Mouse (Mus musculus) frontal cortex, adult (tissue): ENCODE measurements at regions not wholly inside any gene's neighbourhood (a gene's known extent, or its start where the extent isn't known, plus 50 kb on each side); places are given as distances from the start of the nearest gene placed in this dataset.

ENCODE experiments used
- ATAC-seq: cut with Nextera tagmentation; 2 replicates; pipeline ENCODE4 v1.9.2; 2017; ENCODE audit warnings: mild to moderate bottlenecking, moderate library complexity, mixed read lengths; ENCODE audit not compliant: low TSS enrichment

DNA sequence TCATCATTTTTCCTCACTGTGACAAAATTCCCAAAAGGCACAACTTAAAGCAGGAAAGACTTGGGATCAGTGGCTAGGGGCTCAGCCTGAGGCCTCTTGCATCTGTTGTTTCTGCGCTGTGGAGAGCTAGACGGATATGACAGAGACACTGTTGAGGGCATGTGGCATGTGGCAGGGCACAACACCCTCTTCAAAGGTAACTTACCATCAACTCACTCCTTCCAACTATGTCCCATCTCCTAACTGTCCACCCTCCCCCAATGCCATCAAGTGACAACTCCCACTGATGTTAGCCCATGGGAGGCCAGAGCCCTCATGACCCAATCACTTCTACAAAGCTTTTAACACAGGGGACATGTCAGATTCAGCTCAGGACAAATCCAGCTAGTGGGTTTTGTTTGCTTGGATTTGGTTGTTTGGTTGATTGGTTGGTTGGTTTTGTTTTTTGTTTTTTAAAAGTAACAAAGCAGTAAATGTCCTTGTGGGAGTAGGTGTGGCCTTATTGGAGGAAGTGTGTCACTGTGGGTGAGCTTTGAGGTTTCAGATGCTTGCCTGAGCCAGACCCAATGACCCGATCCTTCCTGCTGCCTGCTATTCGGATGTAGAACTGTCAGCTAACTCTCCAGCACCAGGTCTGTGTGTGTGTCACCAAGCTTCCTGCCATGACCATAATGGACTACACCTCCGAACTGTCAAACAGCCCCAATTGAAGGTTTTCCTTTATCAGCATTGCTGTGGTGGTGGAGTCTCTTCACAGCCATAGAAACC lies 53.2 kb upstream of the Lef1 start:
- no peak for ATAC-seq

DNA sequence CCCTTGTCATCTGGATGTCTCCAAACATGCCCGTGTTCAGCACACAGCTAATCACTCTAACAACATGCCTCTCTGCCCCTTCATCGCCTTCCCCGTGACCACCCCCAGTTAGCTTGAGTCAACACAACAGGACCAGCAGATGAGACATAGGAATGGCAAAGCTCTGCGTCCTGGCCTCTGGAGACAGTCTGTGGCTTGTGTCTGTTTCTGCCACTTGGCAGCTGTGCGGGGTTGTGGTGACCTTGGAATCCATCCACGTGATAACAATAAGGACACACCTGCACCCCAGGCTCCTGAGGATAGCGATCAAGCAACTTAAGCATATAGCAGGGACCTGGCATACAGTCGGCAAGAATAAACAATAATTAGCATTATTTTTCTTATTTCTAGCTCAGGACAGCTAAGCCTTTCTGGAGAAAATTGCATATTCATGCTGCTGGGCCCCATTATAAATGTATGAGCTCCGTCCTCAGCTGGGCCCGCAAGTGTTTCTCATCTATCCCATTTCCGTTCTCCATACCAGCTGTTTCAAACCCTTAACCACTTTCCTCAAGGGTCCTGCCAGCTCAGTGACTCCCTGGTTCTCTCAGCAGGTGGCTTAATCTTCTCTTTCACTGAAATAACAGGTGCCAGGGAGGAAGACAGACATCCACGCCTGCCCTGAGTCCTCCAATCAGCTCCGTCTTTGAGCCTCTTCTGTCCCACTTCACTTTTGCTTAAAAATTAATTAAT lies 55.9 kb upstream of the Lef1 start:
- ATAC-seq = no peak

DNA sequence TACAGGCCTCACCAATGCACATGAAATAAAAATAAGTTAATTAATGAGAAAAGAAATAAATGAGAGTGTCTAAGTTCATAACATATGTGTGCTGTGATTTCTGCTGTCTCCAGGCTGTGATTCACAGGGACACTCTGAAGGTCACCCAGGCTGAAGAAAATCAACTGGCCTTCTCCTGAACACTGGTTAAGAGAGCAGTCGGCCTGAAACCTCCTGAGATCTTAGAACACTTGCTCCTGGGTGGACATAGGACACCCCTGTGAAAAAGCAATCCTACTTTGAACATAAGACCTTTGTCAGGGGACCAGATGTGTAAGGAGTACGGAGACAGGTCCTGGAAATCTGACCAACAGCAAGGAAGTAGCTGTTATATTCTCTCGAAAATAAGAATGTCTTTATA lies 62.6 kb upstream of the Lef1 start:
- ATAC-seq = no peak

DNA sequence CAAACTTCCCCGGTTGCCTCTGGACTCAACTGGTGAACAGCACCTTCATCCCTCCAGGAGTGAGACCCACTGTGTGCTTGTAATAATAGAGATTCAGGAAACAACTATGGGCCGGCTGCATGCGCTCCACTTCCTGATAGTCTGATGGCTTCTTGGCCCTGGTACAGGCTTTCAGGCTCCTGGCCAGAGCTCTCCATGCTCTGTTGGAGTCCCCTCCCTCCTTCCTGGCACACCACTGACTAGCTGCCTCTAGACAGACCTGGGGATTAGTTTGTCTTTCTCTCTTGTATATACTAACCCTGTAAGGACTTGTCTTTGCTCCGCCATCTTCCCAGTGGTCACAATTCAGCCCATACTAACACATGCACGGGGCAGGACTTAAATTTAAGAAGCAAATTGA lies 63.9 kb upstream of the Lef1 start:
- ATAC-seq = no peak

DNA sequence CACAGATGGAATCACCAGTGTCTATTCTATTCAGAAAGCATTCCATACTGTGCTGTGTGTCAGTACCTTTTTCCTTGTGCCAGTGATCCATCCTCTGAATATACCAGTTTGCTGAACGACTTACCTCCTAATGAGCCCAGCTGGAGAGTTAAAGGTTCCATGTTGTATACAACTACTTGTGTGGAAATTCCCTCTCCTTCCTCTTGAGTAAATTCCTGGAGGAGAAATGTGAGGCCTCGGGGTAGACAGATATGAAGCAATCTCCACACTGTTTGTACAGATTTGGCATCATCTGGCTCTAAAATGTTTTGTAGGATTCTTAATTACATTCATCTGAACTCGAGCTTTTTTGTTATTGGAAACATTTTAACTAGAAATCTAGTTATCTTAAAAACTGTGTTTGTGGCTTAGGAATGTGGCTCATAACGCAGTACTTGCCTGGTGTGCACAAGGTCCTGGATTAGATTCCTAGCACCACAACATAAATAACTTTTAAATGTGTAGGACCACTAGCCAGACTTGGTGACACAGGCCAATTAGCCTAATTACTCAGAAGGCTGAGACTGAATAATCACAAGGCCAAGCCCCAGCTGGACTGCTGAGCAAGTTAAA lies 70.0 kb upstream of the Lef1 start:
- ATAC-seq = no peak

DNA sequence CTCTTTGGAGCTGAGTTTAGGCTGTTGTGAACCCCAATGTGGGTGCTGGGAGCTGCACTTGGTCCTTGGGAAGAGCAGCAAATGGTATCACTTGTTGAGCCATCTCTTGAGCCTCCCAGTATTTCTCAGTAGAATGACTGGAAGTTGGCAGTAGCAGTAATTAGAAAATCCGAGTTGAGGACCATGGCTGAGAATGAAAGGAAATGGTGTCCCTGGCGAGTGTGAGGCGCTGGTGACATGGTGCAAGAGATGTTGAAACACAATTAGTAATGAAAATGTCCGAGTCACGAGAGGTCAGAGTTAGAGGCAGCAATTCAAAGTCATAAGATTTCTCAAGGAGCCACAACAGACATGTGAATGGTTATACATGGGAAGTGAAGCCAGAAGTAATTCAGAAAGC lies 73.2 kb upstream of the Lef1 start:
- no peak for ATAC-seq

DNA sequence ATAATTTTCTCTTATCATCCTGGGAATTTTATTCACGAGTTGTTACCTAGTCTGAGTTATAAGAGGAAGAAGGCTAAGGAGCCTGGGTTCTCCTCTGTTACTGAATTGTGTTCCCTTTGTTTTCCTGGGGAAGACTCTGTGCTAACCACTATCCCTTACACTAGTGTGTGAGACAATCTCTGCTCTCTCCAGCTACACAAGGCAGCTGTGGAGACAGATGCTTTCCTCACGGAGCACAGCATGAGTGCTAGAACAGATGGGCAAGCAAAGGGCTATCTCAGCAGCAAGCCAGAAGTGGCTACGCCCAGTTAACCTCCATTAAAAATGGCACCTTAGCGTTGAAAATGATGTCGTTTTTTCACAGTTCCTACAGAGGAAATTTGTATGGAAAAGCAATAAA lies 75.5 kb upstream of the Lef1 start:
- no peak for ATAC-seq

DNA sequence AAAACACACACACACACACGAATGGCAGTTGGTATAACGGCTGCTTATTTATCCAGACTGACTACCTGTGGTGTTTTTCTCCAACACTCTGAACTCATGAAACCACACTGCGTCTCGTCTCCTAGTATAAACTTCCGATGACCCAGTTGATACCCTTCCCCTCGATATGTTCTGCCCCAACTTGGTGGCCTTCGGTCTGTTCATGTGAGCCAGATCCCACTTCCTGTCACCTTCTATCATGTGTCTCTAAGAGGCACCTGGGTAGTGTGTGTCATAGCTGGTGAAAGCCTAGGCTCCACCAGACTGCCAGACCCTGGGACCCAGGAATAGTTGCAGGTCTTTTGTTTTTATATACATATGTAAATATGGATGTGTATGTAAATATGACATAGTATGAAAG lies 83.9 kb upstream of the Lef1 start:
- ATAC-seq = no peak

DNA sequence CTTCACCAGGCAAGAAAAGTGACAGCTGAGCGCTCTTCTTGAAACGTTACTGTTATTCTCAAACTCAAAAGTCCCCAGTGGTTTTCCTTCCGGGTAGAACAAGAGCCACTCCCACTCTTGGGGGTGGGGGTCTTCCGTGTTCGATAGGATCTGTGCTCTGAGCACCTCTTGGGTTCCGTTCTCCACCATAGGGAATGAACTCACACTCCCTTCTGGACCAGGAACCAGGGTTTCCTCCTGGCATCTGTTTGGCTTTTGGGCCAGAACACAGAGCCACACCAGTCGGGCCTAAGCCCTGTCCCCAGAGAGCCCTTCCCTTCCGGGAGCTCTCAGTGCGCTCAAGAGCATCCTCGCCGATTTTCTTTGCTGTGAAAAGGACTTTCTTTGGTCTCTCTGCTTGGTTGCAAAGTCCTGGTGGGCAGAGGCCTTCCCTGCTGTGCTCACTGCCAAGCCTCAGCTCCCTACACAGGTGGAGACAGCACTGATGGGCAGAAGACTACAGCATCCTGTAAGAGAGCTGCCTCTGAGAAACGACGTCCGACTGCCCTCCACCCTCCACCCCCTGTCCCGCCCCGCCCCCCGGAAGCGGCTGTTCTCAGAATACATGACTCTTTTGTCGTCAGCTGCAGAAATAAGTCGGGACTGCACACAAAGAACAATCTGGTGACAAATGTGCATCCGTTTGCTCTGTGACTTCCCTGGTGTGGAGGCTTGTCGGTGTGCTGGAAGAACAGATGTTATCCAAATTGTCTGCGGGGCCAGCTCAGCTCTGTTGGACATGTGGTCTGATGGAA lies 90.9 kb upstream of the Lef1 start:
- no peak for ATAC-seq

DNA sequence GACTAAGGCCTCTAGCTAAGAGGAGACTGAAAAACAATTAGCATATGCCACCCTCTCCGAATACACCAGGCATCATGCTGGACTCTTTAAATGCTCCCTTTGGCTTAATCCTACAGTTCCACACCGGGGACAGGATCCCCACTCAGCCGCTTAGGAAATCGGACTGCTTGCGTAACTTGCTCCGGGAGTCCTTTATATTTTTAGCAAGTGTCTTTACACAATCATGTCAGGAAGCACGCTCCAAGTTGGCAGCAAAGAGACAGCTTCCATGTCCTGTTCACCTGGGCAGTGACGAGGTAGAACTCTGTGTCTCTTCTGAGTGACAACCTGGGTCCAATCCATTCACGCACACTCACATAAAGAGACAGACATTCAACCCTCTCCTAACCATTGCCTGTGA lies 92.4 kb upstream of the Lef1 start:
- ATAC-seq = no peak

DNA sequence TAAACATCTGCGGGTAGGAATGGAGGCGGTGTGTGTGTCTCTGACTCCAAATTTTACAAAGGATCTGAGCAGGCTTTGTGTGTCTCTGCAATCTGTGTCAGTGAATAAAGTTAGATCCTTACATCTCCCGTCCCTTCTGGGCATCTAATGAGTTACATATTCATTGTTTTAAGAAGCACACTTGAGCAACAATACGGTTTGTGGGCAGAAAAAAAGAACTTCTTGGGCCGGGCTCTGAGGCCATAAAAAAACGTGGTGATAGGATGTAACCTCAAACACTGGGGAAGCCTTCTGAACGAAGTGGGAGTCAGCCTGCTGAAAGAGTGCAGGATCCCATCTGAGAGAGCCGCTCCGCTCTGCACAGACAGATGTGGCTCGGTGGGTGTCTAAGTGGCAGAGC lies 94.2 kb upstream of the Lef1 start:
- no peak for ATAC-seq

DNA sequence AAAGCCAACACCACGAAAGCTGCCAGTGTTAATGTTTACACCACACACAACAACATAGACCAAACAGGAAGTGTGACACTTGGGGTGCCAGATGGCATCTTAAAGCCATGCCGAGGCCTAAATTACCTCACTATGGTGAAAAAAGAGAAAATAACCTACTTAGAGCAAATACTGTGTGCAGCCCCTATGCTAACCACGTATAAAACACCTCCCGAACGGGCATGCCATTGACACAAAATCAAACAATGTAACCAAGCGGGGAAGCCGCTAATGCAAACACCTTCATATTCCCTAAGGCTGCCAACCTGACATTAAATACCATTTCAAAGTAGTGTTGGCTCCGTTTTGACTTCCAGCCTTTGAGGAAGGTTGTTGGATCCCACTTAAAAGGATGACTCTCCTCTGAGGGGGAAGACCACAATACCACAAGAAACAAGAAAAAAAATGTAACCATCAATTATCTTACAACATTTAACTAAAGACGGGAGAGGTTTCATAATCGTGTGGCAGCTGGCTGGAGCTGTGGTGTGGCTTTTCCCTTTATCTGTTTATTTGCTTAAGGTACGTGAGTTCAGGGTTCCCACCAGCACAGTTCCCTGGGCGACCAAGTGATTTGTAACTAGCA lies 96.1 kb upstream of the Lef1 start:
- no peak for ATAC-seq

DNA sequence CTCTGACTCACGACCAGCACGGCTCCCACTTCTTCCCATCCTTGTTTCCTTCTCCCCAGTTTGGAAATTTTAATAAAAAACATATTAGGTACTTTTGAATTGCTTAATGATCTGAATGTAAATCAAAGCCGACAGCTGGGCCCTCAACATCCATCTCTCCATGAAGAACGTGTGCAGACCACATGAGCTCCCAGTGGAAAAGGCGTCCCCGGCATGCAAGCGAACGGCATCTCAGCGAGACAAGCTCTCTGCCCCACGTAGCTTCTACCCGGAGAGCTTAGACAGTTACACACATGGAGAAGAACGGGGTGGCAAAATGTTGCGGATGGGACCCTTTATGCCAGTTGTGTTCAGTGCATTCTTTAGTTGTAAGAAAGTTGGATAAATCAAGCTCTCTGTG lies 109.6 kb upstream of the Lef1 start:
- ATAC-seq = no peak

DNA sequence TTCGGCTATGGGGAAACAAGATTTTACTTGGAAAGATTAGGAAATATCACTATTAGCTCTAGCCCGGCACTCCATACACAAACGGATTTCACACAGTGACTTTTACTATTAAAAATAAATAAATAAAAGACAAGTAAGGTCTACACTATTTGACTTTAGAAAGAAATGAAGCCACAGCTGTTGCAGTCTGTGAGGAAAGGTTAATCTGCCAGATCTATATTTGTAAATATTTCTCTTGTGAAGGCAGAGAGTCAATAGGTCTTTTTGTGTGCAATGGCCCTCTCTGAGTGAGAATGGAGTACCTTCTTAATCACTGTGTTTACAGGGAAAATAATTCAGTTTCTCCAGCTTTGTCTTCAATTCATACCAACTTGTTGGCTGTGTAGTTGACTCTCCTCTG lies 110.0 kb upstream of the Lef1 start:
- ATAC-seq = no peak

DNA sequence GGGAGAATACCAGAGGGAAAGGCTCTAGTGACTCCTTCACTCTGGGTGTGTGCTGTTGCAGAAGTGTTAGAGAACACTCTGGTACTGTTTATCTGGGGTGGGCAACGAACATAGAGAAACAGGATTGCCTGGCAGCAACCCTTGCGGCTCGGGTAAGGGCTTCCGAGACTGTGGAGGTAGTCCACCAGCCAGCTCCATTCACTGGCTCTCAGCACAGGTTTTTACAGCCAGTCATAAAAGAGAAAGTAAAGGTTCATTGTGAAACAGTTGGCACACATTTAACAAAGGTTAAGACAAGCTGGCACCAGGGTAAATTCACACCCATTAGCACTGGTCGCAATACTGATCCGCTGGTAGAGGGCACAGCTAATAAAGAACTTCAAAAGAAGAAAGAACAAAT lies 110.5 kb upstream of the Lef1 start:
- no peak for ATAC-seq

DNA sequence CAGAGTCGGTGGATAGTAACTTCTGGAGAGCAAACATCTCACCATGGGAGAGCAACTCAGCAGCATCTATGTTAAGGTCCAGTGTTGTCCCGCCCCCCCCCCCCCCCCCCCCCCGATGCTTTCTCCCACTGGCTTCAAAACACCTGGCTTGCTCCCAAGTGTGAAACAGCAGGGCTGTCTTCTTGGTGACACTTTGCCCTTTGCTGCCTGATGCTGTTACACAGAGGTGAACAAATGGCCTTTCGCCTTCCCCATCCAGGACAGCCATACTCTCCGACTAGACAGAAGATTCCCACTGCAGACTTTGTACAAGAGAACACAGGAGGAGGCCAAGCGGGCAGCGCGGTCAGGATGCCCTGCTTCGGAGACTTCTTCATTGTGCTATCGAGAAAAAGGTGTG lies 111.8 kb upstream of the Lef1 start:
- ATAC-seq = no peak

DNA sequence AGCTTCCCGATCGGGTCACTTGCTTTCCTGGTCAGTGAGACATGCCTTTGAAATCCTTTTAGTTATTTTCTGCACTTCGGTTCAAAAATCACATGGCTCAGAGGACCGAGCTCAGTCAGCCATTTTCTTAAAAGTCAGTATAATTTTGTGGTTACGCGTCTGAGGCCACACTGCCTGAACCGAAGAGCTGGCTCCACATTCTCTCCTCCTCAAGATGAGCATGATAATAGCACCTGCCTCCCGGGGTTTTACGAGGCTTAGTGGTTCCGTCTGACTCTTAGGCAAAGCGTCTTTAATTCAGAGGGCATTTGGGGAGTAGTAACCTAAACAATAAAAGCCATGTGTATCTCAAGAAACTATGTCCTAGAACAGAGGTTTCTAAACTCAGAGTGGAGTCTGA lies 113.5 kb upstream of the Lef1 start:
- no peak for ATAC-seq

DNA sequence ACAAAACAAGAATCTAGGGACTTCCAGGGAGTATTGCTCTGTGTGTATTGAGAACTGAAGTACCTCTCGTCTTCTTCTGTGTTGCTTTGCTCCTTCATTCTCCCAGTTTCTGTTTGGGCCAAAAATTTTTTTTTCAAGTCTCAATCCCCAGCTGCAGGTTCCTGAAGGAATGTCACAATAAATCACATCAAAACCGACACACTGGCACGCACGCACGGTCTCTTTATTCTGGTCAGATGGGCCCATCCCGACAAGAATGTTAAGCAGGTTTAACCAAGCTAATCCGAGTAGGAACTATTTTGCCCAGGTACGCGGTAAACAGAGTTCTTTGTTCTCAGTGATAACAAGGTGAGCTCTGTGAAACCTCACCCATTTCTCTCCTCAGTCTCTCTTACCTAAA lies 118.3 kb upstream of the Lef1 start:
- ATAC-seq = no peak

DNA sequence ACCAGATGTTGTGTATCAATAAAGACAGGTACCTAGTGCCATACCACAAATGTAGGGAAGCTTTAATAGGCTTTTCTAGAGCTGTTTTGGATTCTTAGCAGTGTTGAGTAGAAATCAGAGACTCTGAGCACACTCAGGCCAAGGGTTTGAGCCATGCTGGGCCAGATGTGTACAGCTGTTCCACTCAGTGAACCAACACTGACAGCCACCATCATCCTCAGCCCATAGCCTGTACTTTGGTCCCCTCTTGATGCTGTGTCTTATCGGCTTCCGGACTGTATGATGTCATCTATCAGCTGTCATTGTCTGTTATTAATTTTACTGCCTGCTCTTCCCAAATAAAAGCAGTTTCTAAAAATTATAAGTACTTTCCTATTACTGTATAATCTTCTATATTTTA lies 123.6 kb upstream of the Lef1 start:
- no peak for ATAC-seq

DNA sequence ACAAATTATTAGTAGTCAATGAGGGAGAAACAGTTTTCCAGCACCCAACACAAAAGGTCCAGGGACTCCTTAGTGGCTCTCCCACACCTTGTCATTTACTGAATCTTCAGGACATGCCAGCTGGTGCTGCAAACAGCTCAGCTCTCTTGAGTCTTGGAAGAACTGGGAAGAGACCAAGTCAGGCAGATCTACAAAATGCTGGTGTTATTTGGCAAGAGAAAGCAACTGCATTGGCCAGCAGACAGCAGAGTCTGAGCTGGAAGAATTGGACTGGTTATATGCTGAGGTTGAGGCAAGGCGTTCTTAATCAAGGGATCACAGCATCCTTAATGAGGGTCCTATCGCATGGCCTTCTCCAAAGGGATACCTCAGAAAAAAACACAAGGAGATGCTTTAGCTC lies 124.2 kb upstream of the Lef1 start:
- ATAC-seq = no peak; the same call in 1 of the 2 replicates

DNA sequence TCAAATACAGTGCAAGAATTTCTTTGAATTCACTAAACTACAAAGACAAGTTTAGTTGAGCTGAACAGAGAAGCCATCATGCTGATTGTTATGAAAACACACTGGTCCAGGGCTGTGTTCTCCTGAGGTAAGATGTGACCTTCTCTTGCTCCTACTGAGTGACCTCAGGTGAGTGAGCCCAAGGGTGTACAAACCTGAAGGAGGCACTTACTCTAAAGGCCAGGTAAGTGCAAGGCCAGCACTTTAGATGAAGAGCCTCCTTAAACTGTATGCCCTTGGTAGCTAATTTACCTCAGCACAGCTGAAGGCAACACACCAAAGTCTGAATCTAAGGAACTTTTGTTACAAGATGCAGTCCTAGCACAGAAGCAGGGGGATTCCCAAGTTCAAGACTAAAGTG lies 128.7 kb upstream of the Lef1 start:
- ATAC-seq = no peak
